Mouse (Mus musculus) left cerebral cortex, postnatal 25 days (tissue): ENCODE data around the gene Krtap17-1. TPM values are rescaled to one million over a fixed set of nuclear protein-coding genes. Genes with fewer than 3 reads are reported as not detected.

Experiments
- DNase-seq, 2 experiments: peaks; one replicate each; pipeline ENCODE4 v3.0.0; 2022; ENCODE audit warnings: low spot score in 2 of 2, mixed read lengths in 1 of 2
- intact Hi-C: fragments of 180-260 bp; cut with DNase I; formaldehyde crosslinking; loops from one replicate; pipeline ENCODE4 v1.15.1; 2025
- total RNA-seq, 2 experiments: library from RNA; stranded (reverse); gene quantifications; 2 replicates each; pipeline ENCODE4 v1.2.3; 2021

Krtap17-1 gene
- total RNA-seq = not detected

DNA sequence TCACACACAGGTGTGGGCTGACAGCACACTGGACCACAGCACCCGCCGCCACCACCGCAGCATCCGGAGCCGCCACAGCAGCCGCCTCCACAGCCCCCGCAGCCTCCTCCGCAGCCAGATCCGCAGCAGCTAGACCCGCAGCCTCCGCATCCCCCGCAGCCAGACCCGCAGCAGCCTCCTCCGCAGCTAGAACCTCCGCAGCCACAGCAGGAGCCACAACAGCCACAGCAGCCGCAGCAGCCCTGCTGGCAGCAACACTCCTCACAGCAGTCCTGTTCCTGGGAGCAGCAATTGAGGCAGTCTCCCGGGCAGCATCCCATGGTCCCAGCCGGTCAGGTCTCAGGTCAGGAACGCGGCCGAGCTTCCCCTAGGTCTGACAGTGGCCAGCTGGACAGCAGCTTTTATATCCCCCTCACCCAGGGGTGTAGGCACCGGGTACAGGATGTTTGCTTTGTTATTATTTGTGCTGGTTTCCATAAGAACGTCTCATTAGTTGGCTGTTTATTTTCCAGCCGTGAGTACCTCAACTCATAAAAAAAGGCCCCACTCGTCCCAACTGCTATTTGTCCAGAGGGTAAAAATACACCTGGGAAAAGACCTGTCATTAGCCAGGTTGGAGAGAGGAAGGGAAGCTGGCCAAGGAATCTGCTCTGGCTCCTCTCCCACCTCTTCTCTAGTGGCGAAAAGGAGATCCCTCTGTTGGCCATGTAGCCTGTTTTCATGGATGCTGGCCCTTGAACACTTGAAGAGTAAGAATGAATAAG is at the start of gene Krtap17-1:
Gene Krtap17-1 (minus strand): TSS at position 375 of the 764 bp plus-strand sequence.
- no peak for DNase-seq
- intact Hi-C loops = no loop called here

DNA sequence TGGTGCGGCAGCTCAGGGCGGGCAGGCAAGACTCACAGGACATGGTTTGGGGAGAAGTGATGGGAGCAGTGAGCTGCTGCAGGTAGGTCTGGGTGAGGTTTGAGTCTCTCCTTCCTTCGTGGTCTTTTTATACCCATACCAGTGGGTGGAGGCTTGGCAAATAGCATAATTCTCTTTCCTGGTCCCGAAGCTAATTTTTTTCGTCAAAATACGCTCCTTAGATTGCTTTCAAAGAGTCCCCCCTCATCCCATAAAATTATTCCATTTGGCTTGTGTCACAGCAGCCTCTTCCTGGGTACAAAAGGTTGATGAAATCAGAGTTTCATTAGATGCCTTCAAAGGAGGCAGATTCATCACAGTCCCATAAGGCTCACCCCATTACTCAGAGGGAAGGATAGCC is 47.7 kb upstream of the Krtap17-1 start, which contains the start of gene Krt34:
Gene Krt34 (minus strand): TSS at position 101 of the 400 bp plus-strand sequence.
- intact Hi-C loops = no loop called here
- no peak for DNase-seq

DNA sequence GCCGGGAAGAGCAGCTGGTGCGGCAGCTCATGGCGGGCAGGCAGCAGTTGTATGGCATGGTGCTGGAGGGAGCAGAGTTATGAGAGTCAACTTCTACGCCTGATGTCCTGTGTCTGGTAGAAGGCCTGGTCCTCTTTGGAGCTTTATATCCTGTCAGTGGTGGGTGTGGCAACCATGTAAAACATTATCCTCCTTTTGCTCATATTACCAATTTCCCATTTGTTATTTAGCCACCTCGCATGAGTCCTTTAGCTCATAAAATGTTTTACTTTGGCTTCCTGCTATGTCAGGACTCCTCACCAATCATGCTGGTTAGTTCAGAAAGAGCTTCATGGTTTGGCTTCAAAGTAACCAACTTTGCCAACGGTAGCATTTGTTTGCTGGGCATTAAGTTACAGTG is 36.0 kb upstream of the Krtap17-1 start, which contains the start of gene Krt33b:
Gene Krt33b (minus strand): TSS at position 101 of the 400 bp plus-strand sequence.
- intact Hi-C loops = no loop called here

DNA sequence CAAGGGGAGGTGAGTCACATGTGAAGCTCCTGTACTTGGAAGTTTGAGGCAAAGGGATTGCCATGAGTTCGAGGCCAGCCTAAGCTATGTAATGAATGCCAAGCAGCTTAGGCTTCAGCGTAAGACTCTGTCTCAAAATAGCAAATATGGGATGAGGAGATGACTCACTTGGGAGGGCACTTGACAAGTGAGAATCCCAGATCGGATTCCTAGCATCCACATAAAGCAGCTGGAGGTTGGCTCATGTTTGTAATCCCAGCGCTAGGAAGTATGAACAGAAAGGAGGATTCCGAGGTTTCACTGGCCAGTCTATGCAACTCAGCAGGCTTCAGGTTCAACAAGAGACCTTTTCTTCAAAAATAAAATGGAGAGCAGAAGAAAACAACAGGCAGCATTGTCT is 27.6 kb upstream of the Krtap17-1 start:
- peak in 1 of 2 experiments; percentile 64 for DNase-seq
- intact Hi-C loops = no loop called here

More for the DNA sequence above, 36.0 kb upstream of the Krtap17-1 start, which contains the start of gene Krt33b:
- no peak for DNase-seq

DNA sequence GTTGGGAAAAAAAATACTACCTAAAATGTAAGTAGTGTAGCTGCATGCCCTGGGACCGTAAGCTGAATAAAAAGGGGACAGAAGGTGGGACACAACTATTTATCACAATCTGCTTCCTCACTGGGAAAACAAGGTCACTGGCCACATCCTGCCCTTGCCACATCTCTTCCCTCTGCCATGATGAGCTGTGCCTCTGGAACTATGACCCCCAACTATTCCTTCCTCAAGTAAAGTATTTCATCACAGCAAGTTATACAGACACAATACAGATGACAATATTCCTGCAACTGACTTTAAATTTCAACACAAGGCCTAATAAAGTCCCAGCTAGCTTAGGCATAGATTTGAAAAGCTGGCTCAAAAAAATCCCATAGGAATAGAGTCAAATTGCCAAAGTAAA is 25.7 kb upstream of the Krtap17-1 start:
- intact Hi-C loops = no loop called here
- DNase-seq = no peak

DNA sequence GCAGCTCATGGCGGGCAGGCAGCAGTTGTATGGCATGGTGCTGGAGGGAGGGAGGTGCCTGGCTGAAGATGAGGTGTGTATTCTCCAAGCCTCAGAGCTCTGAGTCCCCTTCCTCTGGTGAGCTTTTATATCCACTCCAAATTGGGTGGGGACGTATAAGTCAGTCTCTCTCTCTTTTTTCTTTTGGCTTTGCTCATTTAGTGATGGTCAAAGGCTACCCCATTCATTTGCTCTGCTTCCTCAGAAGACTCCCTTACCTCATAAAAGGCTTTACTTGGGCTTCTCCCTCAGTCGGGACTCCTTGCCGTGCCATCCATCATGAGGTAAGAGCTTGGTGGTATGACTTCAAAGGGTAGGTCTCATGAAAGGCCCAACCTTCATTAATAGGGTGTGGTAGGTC is 22.3 kb upstream of the Krtap17-1 start, which contains the start of gene Krt33a:
Gene Krt33a (minus strand): TSS at position 101 of the 400 bp plus-strand sequence.
- no peak for DNase-seq
- intact Hi-C loops = no loop called here

DNA sequence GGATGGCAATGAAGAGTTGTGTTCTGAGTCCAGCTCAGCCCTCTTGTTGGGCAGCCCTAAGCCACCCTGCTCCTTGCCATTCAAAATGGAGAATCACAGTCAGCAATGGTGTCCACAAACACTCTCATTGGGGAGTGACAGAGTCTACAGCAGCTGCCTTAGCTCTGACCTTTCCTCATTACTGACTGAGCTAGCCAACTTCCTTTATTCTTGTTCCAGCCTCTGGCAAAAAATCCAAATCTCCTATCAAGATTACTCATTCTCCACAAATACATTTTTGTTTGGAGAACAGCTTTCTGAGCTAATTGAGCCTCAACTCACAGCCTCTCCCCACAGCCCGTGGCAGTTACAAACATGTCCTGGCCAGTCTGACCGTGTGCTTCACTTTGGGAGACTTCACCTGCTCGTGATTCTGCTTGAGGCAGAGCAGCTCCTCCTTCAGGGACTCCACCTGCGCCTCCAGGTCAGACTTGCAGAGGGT is 19.9 kb upstream of the Krtap17-1 start:
- intact Hi-C loops = no loop called here
- no peak for DNase-seq

DNA sequence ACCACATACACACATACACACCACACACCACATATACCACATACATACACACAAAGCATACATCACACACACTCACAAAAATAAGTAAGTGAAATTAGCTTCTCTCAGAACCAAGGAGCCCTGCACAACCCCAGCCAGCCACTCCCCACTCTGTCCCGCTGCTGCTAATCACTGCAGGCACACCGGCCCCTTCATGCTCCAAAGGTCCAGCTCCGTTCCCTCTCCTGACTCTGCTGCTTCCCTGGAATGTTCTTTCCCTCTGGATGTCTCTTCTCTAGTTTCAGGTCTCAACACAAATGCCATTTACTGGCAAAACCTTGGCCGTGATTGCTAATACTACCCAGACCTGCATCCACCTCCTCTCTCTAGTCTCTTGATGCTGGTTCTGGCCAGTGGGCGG is 16.9 kb upstream of the Krtap17-1 start:
- no peak for DNase-seq
- intact Hi-C loops = no loop called here

DNA sequence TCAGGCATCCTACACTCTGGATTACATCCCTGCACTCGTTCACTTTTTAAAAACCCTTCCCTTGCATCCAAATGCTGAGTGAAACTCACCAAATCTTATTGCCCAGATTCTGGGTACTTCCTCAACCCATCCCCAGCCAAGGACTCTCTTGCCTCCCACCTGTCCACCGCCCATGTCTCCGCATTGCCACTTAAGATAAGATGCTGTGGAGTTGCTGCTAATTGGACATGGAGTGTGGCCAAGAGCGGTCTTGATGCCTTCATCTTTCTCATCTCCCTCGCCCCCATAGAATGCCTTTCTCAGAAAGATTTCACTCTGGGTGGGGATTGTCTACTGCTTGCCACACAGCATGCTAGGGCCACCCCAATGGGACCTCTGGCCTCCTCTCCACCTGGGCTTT is 14.5 kb upstream of the Krtap17-1 start:
- DNase-seq = peak in 1 of 2 experiments; percentile 72
- intact Hi-C loops = loop anchor here (5.0 to 10.0 kb wide), 5 partner anchors 159 to 624 kb away; partner anchors contain the start of genes Krt10 and Krtap4-2

DNA sequence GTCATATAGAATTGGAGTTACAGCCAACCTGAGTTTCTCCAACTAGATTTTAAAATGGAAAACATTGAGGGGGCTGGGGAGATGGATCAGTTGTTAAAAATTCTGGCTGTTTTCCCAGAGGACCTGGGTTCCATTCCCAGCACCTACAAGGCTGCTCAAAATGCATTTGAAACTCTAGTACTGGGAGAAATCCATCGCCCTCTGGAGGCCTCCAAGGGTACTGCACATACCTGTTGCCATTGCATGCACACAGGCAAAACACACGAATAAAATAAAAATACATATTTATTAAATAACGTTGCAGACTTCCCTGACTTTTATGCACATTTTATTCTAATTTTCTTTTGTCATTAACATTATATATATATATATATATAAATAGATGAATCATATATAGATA is 12.8 kb upstream of the Krtap17-1 start:
- intact Hi-C loops = loop anchor here (5.0 to 10.0 kb wide), 5 partner anchors 161 to 622 kb away; partner anchors contain the start of genes Krt10 and Krtap4-2
- DNase-seq = no peak

DNA sequence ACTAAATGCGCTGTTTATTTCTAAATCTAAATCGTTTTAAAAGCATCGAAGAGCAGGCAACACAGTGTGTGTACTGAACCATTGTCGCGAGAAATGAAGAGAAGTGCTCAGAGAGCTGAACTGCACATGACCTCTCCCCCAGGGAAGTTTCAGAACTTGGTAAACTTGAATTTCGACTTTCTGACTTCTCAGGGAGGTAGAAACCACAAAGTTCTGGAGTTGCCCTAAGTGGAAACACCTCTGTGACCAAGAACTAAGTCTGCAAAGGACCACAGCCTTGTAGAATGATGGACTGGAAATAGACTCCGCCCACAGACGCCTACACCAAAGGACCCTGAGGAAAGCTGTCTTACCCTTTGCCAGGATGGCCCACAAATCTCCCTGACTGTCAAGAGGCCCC is 12.1 kb upstream of the Krtap17-1 start:
- no peak for DNase-seq
- intact Hi-C loops = loop anchor here (2.0 to 10.0 kb wide), 6 partner anchors 161 to 621 kb away; partner anchors contain the start of genes Krt10 and Krtap4-2

DNA sequence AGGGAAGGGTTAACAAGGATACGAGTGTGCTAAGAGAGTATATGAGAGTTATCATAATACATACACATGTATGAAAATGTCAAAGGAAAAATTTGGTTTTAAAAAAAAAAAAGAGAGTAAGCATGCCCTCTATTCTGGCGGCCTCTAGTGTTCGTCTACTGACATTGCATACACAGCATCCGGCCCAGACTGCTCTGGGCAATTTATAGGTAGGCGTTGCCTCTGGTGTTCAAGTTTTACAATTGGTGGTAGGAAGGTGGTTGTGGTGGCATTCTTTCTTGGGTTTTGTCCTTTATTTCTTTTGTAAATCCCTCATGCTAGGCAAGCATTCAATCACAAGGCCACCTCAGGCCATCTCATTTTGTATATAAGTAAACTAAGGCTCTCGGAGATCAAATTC is 11.1 kb upstream of the Krtap17-1 start:
- intact Hi-C loops = loop anchor here (2.0 to 10.0 kb wide), 6 partner anchors 162 to 620 kb away; partner anchors contain the start of genes Krt10 and Krtap4-2
- DNase-seq = peak; percentile 64 to 78

DNA sequence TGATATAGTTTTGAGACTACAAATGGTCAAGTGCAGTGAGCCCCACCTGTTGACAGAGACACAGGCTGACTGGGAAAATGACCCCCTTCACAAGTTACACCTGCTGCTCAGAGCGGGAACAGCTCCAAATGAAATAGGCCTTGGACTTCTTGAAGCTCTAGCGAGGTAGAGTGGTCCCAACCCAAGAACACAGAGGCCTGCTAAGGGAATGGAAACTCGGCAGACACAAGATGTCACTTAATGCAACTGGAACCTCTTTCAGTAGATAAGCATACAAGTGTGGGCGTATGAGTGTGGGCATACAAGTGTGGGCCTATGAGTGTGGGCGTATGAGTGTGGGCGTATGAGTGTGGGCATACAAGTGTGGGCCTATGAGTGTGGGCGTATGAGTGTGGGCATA is 5.3 kb upstream of the Krtap17-1 start:
- DNase-seq = no peak
- intact Hi-C loops = no loop called here

DNA sequence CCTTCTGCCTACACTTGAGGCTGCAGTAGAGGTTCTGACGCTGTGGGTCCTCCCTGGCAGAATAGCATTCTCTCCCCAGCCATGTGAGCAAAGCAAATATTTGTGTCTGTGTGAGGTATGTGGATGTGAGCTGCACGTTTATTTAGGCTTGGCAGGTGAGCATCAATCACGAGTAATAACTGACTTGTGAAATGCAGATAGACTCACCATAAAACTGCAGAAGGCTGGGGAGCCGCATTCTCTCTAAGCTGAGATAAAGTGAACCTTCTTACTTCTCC is 529 bp upstream of the Krtap17-1 start:
- DNase-seq = no peak
- intact Hi-C loops = no loop called here

DNA sequence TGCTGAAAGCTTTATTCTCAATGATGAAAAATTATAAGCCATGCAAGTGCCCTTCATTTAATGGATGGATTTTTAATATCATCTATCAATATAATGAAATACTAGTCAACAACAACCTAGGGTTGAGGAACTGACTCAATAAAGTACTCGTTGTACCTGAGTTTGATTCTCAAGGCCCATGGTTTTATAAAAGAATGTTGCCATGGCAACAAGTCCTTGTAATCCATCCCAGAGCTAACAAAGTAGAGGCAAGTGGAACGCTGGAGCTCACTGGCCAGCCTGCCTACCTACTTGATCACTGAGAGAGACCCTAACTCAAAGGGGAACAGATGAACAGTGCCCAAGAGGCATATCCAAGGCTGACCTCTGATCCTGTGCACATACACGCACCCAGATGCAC is 3.2 kb downstream of the Krtap17-1 start:
- no peak for DNase-seq
- intact Hi-C loops = no loop called here

DNA sequence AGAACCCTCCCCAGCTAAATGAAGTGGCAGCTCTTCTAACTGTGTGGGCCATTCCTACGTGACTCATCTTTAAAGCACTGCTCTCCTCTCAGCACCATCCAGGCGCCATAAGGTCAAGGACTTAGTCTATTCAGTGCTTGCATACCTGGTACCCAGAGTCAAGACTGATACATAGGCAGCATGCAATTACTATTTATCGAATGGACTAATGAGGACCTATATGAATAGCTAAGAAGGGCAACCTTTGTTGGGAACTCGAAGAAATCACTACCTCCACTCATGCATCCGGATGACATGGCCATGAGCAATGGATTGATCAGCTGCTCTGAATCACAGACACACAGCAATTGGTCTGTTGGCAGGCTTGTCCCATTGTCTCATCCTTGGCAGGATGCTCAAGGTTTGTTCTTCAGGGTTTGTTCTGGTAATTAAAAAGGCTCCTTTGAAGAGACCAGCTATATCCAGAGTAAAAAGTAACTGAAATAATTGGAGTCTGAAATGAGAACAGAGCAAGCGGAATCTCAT is 3.9 kb downstream of the Krtap17-1 start:
- intact Hi-C loops = no loop called here
- no peak for DNase-seq

DNA sequence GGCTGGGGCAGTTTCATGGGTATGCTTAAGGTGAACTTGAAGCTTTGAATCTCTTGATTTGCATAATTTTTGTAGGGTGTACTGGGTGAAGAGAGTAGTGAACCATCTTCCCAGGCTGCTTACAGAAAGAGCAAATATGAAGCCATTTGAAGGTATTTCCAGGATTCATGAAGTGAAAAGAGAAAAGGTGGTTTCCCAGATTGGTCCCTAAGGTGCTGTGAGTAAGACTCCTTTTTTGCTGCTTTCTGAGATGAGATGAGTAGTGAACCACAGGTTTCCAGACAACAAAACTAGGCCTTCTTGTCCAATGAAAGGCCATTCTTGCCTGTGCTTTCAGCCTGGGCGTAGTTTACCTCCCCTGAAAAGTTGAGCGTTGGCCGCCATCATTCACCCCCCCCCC is 5.3 kb downstream of the Krtap17-1 start:
- DNase-seq = no peak
- intact Hi-C loops = no loop called here

DNA sequence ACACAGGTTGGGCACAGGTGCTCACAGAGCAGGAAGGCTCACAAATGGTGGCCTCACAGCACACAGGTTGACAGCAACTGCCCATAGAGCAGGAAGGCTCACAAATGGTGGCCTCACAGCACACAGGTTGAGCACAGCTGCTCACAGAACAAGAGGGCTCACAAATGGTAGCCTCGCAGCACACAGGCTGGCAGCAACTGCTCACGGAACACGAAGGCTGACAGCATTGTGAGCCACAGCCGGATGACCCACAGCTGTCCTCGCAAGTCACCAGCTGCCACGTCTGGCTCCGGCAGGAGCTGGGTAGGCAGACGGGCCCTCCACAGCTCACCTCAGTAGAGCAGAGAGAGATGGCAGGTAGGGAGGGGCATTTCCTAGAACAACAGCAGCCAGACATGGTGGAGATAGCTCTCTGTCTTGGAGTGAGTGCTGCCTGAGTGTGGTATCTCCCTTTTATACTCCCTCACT is 7.6 kb downstream of the Krtap17-1 start, which contains the start of gene Krtap16-1:
Gene Krtap16-1 (minus strand): TSS at position 418 of the 468 bp plus-strand sequence.
- intact Hi-C loops = no loop called here
- no peak for DNase-seq

DNA sequence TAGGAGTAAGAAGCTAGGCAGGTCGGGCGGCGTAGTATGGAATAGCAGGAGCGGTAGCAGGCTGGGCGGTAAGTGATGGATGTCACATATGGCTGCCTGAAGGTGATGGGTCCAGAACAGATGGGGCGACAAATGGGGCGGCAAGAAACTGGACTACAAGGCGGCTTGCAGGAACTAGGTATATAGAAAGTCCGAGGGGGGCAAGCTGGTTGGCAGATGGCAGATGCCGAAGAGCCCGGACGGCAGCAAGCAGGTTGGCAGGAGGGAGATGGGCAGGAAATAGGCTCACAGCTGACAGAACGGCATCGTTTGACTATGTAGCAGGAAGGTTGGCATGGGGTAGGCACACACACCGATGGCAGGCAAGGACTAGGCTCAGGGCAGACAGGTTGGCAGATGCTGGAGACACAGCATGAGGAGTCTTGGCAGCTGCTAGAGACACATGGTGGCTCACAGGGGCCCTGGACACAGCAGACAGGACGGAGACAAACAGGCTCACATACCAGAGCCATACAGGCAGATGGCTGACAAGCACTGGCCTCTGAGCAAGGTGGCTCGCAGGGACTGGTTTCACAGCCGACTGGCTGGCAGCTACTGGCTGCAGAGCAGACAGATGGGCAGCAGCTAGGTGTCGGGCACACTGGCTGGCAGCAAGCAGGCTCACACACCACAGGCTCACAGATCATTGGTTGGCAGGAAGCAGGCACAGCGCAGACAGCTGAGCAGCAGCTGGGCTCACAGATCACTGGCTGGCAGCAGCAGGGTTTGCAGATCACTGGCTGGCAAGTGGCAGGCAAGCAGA is 8.3 kb downstream of the Krtap17-1 start:
- DNase-seq = peak; percentile 33 to 69
- intact Hi-C loops = no loop called here

DNA sequence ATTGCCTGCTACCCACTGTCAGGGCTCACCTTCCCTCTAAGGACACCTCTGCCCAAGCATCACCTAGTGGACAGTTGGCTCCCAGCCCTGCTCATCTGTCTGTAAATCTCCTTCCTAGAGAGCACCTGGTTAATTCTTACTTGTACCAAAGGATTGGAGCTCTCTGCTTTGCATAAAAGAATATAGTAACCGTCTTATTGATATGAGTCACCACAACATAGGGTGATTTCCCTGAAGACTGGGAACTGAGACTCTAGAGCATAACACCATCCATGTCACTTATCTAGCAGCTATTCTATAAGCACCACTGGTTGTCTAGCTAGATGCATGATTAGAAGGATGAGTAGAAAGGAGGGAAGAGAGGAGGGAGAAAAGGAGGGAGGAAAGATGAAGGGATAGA is 10.4 kb downstream of the Krtap17-1 start:
- intact Hi-C loops = no loop called here
- no peak for DNase-seq
